Mouse (Mus musculus) lung, postnatal 0 days (tissue): Measurements from ENCODE around the gene Chpt1.

Source experiments
- CTCF ChIP-seq: IDR thresholded peaks from 2 replicates; pipeline ENCODE4 v1.5.1; 2016; ENCODE audit warnings: antibody characterized with exemption, mild to moderate bottlenecking
- EP300 ChIP-seq: IDR thresholded peaks from 2 replicates; pipeline ENCODE4 v1.6.1; 2016; ENCODE audit warnings: antibody characterized with exemption, mild to moderate bottlenecking, control low read depth

DNA sequence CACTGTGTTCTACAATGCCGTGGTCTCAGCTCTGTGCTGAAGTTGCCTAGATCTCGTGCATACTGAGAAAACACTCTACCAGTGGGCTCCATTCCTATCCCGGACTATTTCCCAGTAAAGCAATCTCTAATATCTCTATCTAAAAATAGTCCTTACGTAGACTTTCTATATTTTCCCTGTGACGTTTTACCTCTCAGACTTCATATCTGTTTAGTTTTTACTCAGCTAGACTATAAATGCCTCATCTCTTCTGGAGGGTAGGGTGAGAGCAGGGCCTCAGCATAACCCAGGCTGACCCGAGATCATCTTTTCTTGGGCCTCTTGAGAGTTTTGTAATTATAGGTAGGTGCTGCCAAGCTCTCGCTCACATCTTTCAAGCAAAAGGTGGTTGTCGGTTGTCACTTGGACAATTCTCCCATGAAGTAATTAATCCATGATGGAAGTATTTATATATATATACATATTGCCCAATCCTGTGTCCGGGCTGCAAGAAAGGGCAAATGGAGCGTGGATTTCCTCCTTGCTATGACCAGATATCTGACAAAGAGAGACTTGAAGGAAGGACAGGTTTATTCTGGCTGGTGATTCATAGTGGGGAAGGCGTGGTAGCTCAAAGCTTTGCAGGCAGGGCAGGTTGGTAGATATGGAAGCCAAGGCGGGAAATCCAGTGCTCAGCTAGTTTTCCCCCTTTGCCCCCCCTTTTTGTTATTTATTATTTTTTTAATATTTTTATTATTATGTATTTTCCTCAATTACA lies 95.8 kb downstream of the Chpt1 start:
- TF ChIP-seq EP300 (no peak), CTCF (no peak)
